Mouse (Mus musculus) intestine, postnatal 0 days (tissue): Measurements from ENCODE around the gene B4galt5. TPM values are rescaled to one million over a fixed set of nuclear protein-coding genes. Genes with fewer than 3 reads are reported as not detected.

Experiments used
- ATAC-seq: fragments of 200-750 bp; cut with Nextera tagmentation; 2 replicates; pipeline ENCODE4 v1.8.0; 2017; ENCODE audit warnings: mild to moderate bottlenecking, moderate TSS enrichment, moderate library complexity
- H3K27ac ChIP-seq: fragments of 300-500 bp; sonication (generic); 2 replicates; pipeline ENCODE4 v1.5.1; 2014; ENCODE audit warnings: mild to moderate bottlenecking, low read depth, low read length, moderate library complexity
- H3K27me3 ChIP-seq: fragments of 300-500 bp; sonication (generic); replicated peaks from 2 replicates; pipeline ENCODE4 v1.6.1; 2014; ENCODE audit warnings: low read length, mixed read lengths; ENCODE audit not compliant: control insufficient read depth, insufficient read depth
- H3K36me3 ChIP-seq: fragments of 300-500 bp; sonication (generic); 2 replicates; pipeline ENCODE4 v1.6.1; 2014; ENCODE audit warnings: mild to moderate bottlenecking, moderate library complexity; ENCODE audit not compliant: control insufficient read depth, insufficient read depth
- H3K4me1 ChIP-seq: fragments of 300-500 bp; sonication (generic); replicated peaks from 2 replicates; pipeline ENCODE4 v1.6.1; 2014; ENCODE audit warnings: antibody characterized with exemption, low read length, mixed read lengths; ENCODE audit not compliant: control insufficient read depth, insufficient read depth
- H3K4me2 ChIP-seq: fragments of 300-500 bp; sonication (generic); replicated peaks from 2 replicates; pipeline ENCODE4 v1.6.1; 2014; ENCODE audit warnings: low read depth, mild to moderate bottlenecking, moderate library complexity
- H3K4me3 ChIP-seq: fragments of 300-500 bp; sonication (generic); 2 replicates; pipeline ENCODE4 v1.5.1; 2014; ENCODE audit warnings: low read depth, low read length
- H3K9ac ChIP-seq: fragments of 300-500 bp; sonication (generic); 2 replicates; pipeline ENCODE4 v1.6.1; 2014; ENCODE audit warnings: mild to moderate bottlenecking, low read depth, low read length
- H3K9me3 ChIP-seq: fragments of 300-500 bp; sonication (generic); 2 replicates; pipeline ENCODE4 v1.6.1; 2016; ENCODE audit warnings: mixed run types; ENCODE audit not compliant: control insufficient read depth
- CTCF ChIP-seq: sonication (generic); IDR thresholded peaks from 2 replicates; pipeline ENCODE4 v1.5.1; 2016; ENCODE audit warnings: low read depth, mild to moderate bottlenecking, control low read depth, antibody characterized with exemption, moderate library complexity
- WGBS: fragments of 180-500 bp; shearing (Covaris S2); extraction: QIAGEN DNeasy Blood & Tissue Kit; methylation state at CpG from one replicate; pipeline ENCODE4 v1.1.7; 2014; 5-methylcytosine and 5-hydroxymethylcytosine counted together
- polyA plus RNA-seq: library from polyadenylated mRNA; unstranded; fragments of >200 nt; fragmentation: Nextera tagmentation; extraction: Ambion mirVana; gene quantifications from 2 replicates; pipeline ENCODE4 v1.2.1, GENCODE M21; 2015

The B4galt5 gene
- polyA plus RNA-seq, 1 experiment from 2014 or later, result 26.6 TPM

DNA sequence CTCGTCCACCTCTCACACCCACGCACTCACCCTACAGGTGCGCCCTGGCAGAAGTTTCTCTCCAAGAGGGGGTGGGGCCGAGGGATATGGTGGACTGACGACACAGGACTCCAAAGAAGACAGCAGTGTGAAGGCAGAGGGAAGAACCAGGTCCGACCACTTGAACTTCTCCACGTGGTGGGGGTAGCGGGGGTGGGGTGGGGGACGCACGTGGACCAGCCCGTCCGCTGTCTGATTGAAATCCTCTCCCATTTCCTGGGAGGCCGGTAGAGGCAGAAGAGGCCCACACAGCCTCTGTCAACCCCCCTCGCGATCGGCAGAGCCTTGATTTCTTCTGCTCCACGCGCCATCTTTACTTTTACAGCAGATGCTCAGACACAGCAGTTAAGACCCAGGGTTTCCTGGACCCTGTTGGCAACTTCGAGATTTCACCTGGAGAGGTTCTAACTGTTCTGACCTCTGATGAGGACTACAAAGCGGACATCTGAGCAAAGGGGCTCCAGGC lies 18.8 kb upstream of the B4galt5 start:
- Histone ChIP-seq H3K27me3 (no peaks in the 10 kb centered on the region), H3K36me3 (no peaks in the 10 kb centered on the region), H3K4me1 (no peaks in the 10 kb centered on the region), H3K4me3 (no peak overlapping the region), H3K4me2 (no peak overlapping the region), H3K9me3 (no peaks in the 10 kb centered on the region), H3K9ac (no peak overlapping the region), H3K27ac (no peak overlapping the region; the same call in 1 of the 2 replicates)
- 49% methylated on average over 20 of the region's 20 CpGs for WGBS
- no peak for TF ChIP-seq CTCF
- ATAC-seq, result no peak; the same call in 1 of the 2 replicates

DNA sequence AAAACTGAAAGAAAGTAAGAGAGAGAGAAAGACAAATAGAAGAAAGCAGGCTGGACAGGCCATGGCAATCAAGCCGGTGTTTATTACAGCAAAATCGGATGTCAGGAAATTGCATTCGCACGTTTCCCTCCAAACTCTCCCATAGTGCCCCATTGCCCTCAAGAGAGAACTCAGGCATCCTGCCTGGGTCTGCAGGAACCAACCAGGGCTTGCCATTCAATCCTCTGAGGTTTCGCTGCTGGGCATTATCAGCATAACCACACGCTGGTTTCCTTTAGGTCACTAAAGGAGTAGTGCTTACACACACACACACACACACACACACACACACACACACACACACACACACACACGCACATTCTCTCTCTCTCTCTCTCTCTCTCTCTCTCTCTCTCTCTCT lies 18.3 kb upstream of the B4galt5 start:
- H3K4me3 ChIP-seq, result no peak overlapping the region
- H3K36me3 ChIP-seq, result no peaks in the 10 kb centered on the region
- no peak overlapping the region for H3K9ac ChIP-seq
- H3K27me3 ChIP-seq, result no peaks in the 10 kb centered on the region
- H3K9me3 ChIP-seq, result no peaks in the 10 kb centered on the region
- 38% methylated on average over 7 of the region's 7 CpGs for WGBS
- no peaks in the 10 kb centered on the region for H3K4me1 ChIP-seq
- no peak overlapping the region for H3K27ac ChIP-seq
- TF ChIP-seq CTCF, result no peak
- H3K4me2 ChIP-seq, result no peak overlapping the region
- no peak for ATAC-seq

DNA sequence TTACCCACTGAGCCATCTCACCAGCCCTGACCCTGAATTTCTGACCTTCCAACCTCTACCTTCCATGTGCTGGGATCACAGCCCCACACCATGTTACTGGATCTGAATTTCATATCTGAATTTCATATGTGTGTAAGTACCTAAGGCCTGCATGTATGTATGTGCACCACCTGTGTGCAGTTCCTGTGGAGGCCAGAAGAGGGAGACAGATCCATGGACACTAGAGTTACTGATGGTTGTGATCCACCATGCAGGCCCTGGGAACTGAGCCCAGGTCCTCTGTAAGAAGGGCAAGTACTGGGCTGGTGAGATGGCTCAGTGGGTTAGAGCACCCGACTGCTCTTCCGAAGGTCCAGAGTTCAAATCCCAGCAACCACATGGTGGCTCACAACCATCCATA lies 16.1 kb upstream of the B4galt5 start:
- Histone ChIP-seq H3K9ac (no peak overlapping the region), H3K4me2 (no peak overlapping the region), H3K27me3 (no peaks in the 10 kb centered on the region), H3K9me3 (no peaks in the 10 kb centered on the region), H3K27ac (no peak overlapping the region), H3K36me3 (no peaks in the 10 kb centered on the region), H3K4me3 (no peak overlapping the region), H3K4me1 (no peaks in the 10 kb centered on the region)
- ATAC-seq, result no peak
- peak; percentile 45 for TF ChIP-seq CTCF
- 100% methylated on average over 2 of the region's 2 CpGs for WGBS

DNA sequence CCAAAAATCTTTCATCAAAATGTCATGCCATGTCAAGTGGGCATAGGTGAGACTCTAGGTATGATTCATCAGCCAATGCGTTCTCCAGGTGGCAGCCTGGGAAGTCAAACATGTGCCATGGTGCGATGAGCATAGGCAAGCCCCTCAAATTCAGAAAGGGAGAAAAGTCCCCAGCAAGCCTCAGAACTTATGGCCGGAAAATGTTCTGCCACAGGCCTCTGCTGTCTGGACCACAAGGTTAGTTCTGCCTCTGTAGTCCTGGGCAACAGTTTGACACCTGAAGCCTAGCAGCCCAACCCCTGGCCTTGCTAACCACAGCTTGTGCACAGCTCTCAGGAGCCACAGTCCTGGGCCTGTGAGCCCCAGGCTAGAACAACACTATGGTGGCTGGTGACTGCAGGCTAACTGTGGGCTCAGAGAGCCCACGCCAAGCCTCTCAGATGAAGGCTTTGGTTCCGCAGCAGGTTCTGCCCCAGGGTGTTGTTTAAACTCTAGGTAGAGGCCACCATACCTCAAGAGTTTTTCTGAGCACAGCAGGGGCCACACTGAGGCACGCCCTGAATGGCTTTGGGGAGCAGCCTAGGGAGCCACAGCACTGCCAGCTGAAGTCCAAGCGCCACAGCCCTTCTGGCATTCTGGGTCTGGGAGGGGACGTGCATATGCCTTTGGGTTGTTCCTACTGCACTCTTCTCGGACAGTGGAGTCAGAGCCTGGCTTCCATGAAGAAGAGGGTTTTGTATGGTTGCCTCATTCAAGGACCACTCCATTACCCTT lies 14.5 kb upstream of the B4galt5 start:
- H3K27me3 ChIP-seq, result no peaks in the 10 kb centered on the region
- H3K27ac ChIP-seq, result no peak overlapping the region
- no peaks in the 10 kb centered on the region for H3K9me3 ChIP-seq
- TF ChIP-seq CTCF, result no peak
- no peak overlapping the region for H3K4me2 ChIP-seq
- no peaks in the 10 kb centered on the region for H3K4me1 ChIP-seq
- H3K9ac ChIP-seq, result no peak overlapping the region
- H3K4me3 ChIP-seq, result no peak overlapping the region
- no peak for ATAC-seq
- no peaks in the 10 kb centered on the region for H3K36me3 ChIP-seq
- WGBS, result 85% methylated on average over 9 of the region's 9 CpGs

DNA sequence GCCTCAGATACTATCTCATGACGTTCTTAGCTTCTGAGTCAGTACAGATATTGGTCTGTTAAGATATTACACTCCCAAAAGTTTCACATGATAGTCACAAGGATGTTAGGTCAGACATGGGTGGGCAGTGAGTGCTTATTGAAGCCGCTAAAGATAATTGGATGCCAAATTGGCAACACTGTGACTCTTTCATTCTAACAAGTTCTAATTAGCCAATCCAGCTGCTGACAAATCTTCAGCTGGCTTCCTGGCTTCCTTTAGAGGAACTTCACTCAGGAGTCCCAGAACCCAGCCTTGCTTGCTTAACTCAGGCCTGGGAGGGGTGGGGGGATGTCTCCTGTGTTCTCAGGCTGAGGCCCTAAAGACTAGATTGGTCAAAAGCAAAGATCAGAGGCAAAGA lies 9.5 kb upstream of the B4galt5 start:
- no peak overlapping the region for H3K27ac ChIP-seq
- 63% methylated on average over 2 of the region's 2 CpGs for whole genome bisulfite sequencing

DNA sequence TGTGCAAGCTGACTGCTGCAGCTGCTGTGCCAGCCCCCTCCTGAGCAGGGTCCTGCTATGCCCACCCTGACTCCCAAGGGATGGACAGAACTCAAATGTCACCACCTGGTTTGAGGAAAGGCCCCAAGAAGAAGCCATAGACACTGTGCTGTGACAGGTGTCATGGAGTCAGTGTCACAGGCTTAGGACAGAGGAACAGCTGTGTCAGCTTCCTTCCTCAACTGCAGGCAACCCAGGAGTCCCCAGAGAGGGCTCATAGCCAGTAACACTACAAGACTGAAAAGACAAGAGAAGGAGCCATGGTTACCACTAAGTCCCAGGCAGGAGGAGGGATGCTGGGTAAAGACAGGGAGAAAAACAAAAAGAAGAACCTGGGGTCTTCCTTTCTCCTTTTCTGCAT lies 7.9 kb upstream of the B4galt5 start:
- H3K27ac ChIP-seq, result no peak overlapping the region
- H3K4me1 ChIP-seq, result 0 out of 2 replicates have a peak, but pooled peaks cover 5% of the 10 kb centered on the region
- no peak for TF ChIP-seq CTCF
- no peak overlapping the region for H3K9ac ChIP-seq
- no peak overlapping the region for H3K4me3 ChIP-seq
- H3K4me2 ChIP-seq, result no peak overlapping the region
- H3K36me3 ChIP-seq, result no peaks in the 10 kb centered on the region
- ATAC-seq, result no peak
- no peaks in the 10 kb centered on the region for H3K9me3 ChIP-seq
- H3K27me3 ChIP-seq, result no peaks in the 10 kb centered on the region

More for the DNA sequence above, 9.5 kb upstream of the B4galt5 start:
- TF ChIP-seq CTCF, result no peak
- ATAC-seq, result no peak
- Histone ChIP-seq H3K27me3 (no peaks in the 10 kb centered on the region), H3K4me3 (no peak overlapping the region), H3K4me1 (0 out of 2 replicates have a peak, but pooled peaks cover 5% of the 10 kb centered on the region), H3K36me3 (no peaks in the 10 kb centered on the region), H3K9me3 (no peaks in the 10 kb centered on the region), H3K9ac (no peak overlapping the region), H3K4me2 (no peak overlapping the region)
